Mouse (Mus musculus) gastrocnemius, postnatal 36 days (tissue): ENCODE results near the gene Rsc1a1. TPM values are rescaled to one million over a fixed set of nuclear protein-coding genes. Genes with fewer than 3 reads are reported as not detected.

ENCODE experiments used
- DNase-seq, 2 experiments: peaks; one replicate each; pipeline ENCODE4 v3.0.0; 2022
- intact Hi-C: fragments of 180-260 bp; cut with DNase I; formaldehyde crosslinking; loops from one replicate; pipeline ENCODE4 v1.15.1; 2025
- total RNA-seq, 2 experiments: library from RNA; stranded (reverse); gene quantifications; 2 replicates each; pipeline ENCODE4 v1.2.3; 2021

Gene Rsc1a1
- total RNA-seq, 2 experiments from 2014 or later: 5.2 to 9.3 TPM

GRCm38 (mm10) chr4:141705331-141705730, 19.9 kb upstream of the Rsc1a1 start:
- no peak for DNase-seq
- intact Hi-C loops: no loop called here

GRCm38 (mm10) chr4:141704625-141705024, 19.2 kb upstream of the Rsc1a1 start:
- DNase-seq: peak in 1 of 2 experiments; percentile 12
- intact Hi-C loops: no loop called here

GRCm38 (mm10) chr4:141694719-141695118, 9.3 kb upstream of the Rsc1a1 start:
- DNase-seq: no peak
- intact Hi-C loops: no loop called here

- DNase-seq: no peak
- intact Hi-C loops: no loop called here
Measured at GRCm38 (mm10) chr4:141688505-141688904, 3.1 kb upstream of the Rsc1a1 start.

GRCm38 (mm10) chr4:141686525-141686924, 1.1 kb upstream of the Rsc1a1 start:
- intact Hi-C loops: no loop called here
- DNase-seq: no peak

- intact Hi-C loops: no loop called here
- no peak for DNase-seq
Measured at GRCm38 (mm10) chr4:141686093-141686492, 694 bp upstream of the Rsc1a1 start.

GRCm38 (mm10) chr4:141682706-141683230, 2.6 kb downstream of the Rsc1a1 start:
- intact Hi-C loops: no loop called here

GRCm38 (mm10) chr4:141681767-141682166, 3.6 kb downstream of the Rsc1a1 start:
- intact Hi-C loops: no loop called here
- peak in 1 of 2 experiments; percentile 40 for DNase-seq

More at GRCm38 (mm10) chr4:141682706-141683230, 2.6 kb downstream of the Rsc1a1 start:
- no peak for DNase-seq

GRCm38 (mm10) chr4:141680892-141681291, 4.5 kb downstream of the Rsc1a1 start:
- intact Hi-C loops: no loop called here

GRCm38 (mm10) chr4:141679016-141679415, 6.4 kb downstream of the Rsc1a1 start:
- intact Hi-C loops: no loop called here
- DNase-seq: no peak

More at GRCm38 (mm10) chr4:141680892-141681291, 4.5 kb downstream of the Rsc1a1 start:
- no peak for DNase-seq

- intact Hi-C loops: no loop called here
- DNase-seq: no peak
Measured at GRCm38 (mm10) chr4:141676462-141676979, 8.9 kb downstream of the Rsc1a1 start.

- no peak for DNase-seq
- intact Hi-C loops: no loop called here
Measured at GRCm38 (mm10) chr4:141672325-141672724, 13.1 kb downstream of the Rsc1a1 start.

GRCm38 (mm10) chr4:141671389-141671788, 14.0 kb downstream of the Rsc1a1 start:
- intact Hi-C loops: no loop called here

GRCm38 (mm10) chr4:141669898-141670712, 15.3 kb downstream of the Rsc1a1 start:
- intact Hi-C loops: no loop called here

More at GRCm38 (mm10) chr4:141671389-141671788, 14.0 kb downstream of the Rsc1a1 start:
- DNase-seq: no peak

GRCm38 (mm10) chr4:141664799-141665198, 20.6 kb downstream of the Rsc1a1 start, which contains the start of gene Plekhm2:
Gene Plekhm2, minus strand, starts transcription at chr4:141664899.
- intact Hi-C loops: no loop called here
- DNase-seq: no peak

More at GRCm38 (mm10) chr4:141669898-141670712, 15.3 kb downstream of the Rsc1a1 start:
- no peak for DNase-seq

GRCm38 (mm10) chr4:141664011-141664745, 21.2 kb downstream of the Rsc1a1 start:
- intact Hi-C loops: no loop called here
- DNase-seq: peak; percentile 71

- peak in 1 of 2 experiments; percentile 50 for DNase-seq
- intact Hi-C loops: no loop called here
Measured at GRCm38 (mm10) chr4:141663122-141663931, 22.1 kb downstream of the Rsc1a1 start.

GRCm38 (mm10) chr4:141660884-141661283, 24.5 kb downstream of the Rsc1a1 start:
- intact Hi-C loops: no loop called here
- DNase-seq: no peak

- intact Hi-C loops: no loop called here
- no peak for DNase-seq
Measured at GRCm38 (mm10) chr4:141659739-141660138, 25.7 kb downstream of the Rsc1a1 start.
